Mouse (Mus musculus): ENCODE measurements around the gene Pawr.

- TF ChIP-seq POLR2A (IDR thresholded peaks at IDR 0.05; ENCODE audit: control insufficient read depth, extremely low read depth, insufficient read depth, low read length, poor library complexity): no peak
- TF ChIP-seq CTCF (IDR thresholded peaks at IDR 0.05; ENCODE audit: borderline replicate concordance, control insufficient read depth, extremely low read depth, insufficient read depth, low read length, poor library complexity): no peak
Measured at GRCm38 (mm10) chr10:108405931-108406330, 74.0 kb downstream of the Pawr start.

All from thymus, adult 2 months (tissue).